Mouse (Mus musculus) liver, embryonic 13.5 days (tissue): ENCODE data around the gene Lbx1. TPM values are rescaled to one million over a fixed set of nuclear protein-coding genes. Genes with fewer than 3 reads are reported as not detected.

Source experiments
- ATAC-seq: fragments of 200-750 bp; cut with Nextera tagmentation; 2 replicates; pipeline ENCODE4 v1.8.0; 2017; ENCODE audit warnings: low read depth, mild to moderate bottlenecking, moderate number of reproducible peaks, moderate library complexity
- DNase-seq: peaks from one replicate; pipeline ENCODE4 v3.0.0; 2022
- H3K27ac ChIP-seq: fragments of 300-500 bp; sonication (generic); 2 replicates; pipeline ENCODE4 v1.5.1; 2015; ENCODE audit warnings: moderate library complexity, mild to moderate bottlenecking, inconsistent platforms
- H3K27me3 ChIP-seq: fragments of 300-500 bp; sonication (generic); 2 replicates; pipeline ENCODE4 v1.6.1; 2015; ENCODE audit warnings: mild to moderate bottlenecking, inconsistent platforms
- H3K36me3 ChIP-seq: fragments of 300-500 bp; sonication (generic); 2 replicates; pipeline ENCODE4 v1.6.1; 2015; ENCODE audit warnings: mild to moderate bottlenecking, inconsistent platforms
- H3K4me1 ChIP-seq: fragments of 300-500 bp; sonication (generic); replicated peaks from 2 replicates; pipeline ENCODE4 v1.6.1; 2015; ENCODE audit warnings: inconsistent platforms
- H3K4me2 ChIP-seq: fragments of 300-500 bp; sonication (generic); 2 replicates; pipeline ENCODE4 v1.6.1; 2015; ENCODE audit warnings: inconsistent platforms, mild to moderate bottlenecking, moderate library complexity
- H3K4me3 ChIP-seq: fragments of 300-500 bp; sonication (generic); replicated peaks from 2 replicates; pipeline ENCODE4 v1.5.1; 2015; ENCODE audit warnings: mild to moderate bottlenecking, inconsistent platforms
- H3K9ac ChIP-seq: fragments of 300-500 bp; sonication (generic); 2 replicates; pipeline ENCODE4 v1.6.1; 2015; ENCODE audit warnings: mild to moderate bottlenecking, inconsistent platforms
- H3K9me3 ChIP-seq: fragments of 300-500 bp; sonication (generic); replicated peaks from 2 replicates; pipeline ENCODE4 v1.6.1; 2016; ENCODE audit warnings: inconsistent platforms
- WGBS: fragments of 180-500 bp; shearing (Covaris S2); methylation state at CpG from one replicate; pipeline ENCODE4 v1.1.7; 2015; ENCODE audit not compliant: insufficient replicate concordance; 5-methylcytosine and 5-hydroxymethylcytosine counted together
- polyA plus RNA-seq: library from polyadenylated mRNA; unstranded; fragments of >200 nt; fragmentation: Nextera tagmentation; extraction: Ambion mirVana; gene quantifications from 2 replicates; pipeline ENCODE4 v1.2.1, GENCODE M21; 2015

Lbx1 gene
- polyA plus RNA-seq, 1 experiment from 2014 or later = not detected

DNA sequence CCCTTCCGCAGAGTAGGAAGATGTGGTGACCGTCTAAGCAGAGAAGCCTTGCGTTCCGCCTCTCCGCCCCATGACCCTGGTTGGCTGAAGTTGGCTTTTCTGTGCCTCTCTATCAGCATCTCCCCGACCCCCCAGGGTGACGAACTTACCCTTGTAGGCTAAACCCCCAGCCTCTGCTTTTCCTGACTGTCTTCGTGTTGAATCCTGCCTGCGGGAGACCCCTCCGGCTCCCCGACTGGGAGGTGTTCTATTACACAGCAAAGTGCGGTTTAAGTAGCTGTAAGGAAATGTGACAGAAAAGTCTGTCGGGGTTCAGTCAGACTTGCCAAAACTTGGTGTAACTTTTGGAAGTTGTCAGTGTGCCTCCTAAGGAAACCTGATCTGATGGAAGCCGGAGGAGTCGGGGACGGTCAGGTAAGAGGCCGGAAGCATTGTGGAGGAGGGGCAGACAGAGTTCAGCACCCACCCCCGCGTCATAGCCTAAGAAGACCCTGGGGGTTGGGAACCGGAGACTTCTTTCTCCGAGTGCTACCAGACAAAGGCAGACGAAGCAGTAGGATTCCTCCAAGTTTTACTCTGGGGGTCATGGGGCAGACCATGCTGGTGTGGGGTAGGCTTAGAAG is 27.1 kb downstream of the Lbx1 start:
- 21% methylated on average over 22 of the region's 22 CpGs for WGBS
- DNase-seq = no peak
- Histone ChIP-seq H3K27me3 (peaks cover 26% of the 10 kb centered on the region), H3K4me3 (peak overlapping the region; percentile 14; the same call in 1 of the 2 replicates), H3K36me3 (no peaks in the 10 kb centered on the region), H3K27ac (no peak overlapping the region), H3K9ac (no peak overlapping the region), H3K4me1 (0 out of 2 replicates have a peak, but pooled peaks cover 3% of the 10 kb centered on the region), H3K9me3 (no peaks in the 10 kb centered on the region; the same call in 1 of the 2 replicates), H3K4me2 (peak overlapping the region; percentile 38)
- no peak for ATAC-seq

DNA sequence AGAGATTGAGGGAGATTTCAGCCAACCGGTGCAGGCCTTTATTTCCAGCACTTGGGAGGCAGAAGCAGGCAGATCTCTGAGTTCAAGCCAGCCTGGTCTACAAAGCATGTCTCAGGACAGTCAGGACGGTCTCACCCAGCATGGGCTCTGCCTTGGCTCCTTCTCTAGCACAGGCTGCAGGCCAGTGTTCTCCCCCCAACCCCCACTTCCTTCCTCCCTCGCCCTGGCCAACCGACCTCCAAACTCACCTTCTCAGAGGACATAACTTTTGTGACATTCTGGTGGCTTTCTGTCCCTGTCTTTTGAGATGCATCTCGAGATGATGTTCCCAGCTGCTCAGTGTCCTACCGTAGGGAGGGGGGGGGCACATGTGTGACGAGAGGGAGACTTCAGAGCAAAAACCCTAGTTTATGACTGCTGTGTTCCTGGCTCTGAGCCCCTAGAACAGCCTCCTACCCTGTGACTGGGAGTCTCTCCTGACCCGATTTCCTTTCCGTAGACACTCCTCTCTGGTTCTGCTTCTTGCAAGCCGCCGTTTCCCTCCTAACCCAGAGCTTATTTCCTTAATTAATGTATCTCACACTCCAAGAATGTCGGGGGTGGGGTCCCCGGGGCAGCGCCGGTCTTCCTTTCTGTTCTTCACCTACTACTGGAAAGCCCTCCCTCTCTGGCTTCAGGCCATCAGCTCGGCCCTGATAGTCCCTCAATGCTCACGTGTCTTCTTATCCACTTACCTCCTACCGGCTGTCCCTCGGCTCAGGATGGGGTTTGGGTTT is 27.8 kb downstream of the Lbx1 start:
- H3K9me3 ChIP-seq = no peaks in the 10 kb centered on the region; the same call in 1 of the 2 replicates
- H3K4me3 ChIP-seq = peak overlapping the region; percentile 14
- H3K27ac ChIP-seq = no peak overlapping the region
- H3K36me3 ChIP-seq = no peaks in the 10 kb centered on the region
- ATAC-seq (no peak; the same call in 1 of the 2 replicates), DNase-seq (no peak)
- H3K9ac ChIP-seq = no peak overlapping the region
- H3K4me1 ChIP-seq = 0 out of 2 replicates have a peak, but pooled peaks cover 3% of the 10 kb centered on the region
- WGBS = 11% methylated on average over 19 of the region's 19 CpGs
- peaks cover 26% of the 10 kb centered on the region for H3K27me3 ChIP-seq
- peak overlapping the region; percentile 38 for H3K4me2 ChIP-seq

DNA sequence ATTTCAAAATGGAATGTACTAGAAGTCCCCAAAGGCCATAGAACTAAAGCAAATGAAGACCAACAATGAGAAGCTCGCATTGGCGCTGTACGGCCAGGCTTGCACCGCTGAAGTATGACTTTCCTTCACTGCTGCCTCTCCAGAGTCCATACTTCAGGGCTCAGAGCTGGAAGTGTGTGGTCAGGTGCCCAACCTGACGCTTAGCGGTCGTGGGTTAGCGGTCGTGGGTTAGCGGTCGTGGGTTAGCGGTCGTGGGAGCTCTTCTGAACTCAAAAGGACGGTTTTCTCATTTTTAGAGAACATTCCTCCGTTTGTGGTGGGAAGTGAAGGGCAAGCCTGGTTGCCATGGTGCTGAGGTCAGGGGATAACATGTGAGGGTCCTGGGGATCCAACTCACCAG is 28.5 kb downstream of the Lbx1 start:
- WGBS = 72% methylated on average over 15 of the region's 15 CpGs
- Histone ChIP-seq H3K9ac (no peak overlapping the region), H3K36me3 (no peaks in the 10 kb centered on the region), H3K27ac (no peak overlapping the region), H3K4me2 (no peak overlapping the region), H3K9me3 (no peaks in the 10 kb centered on the region; the same call in 1 of the 2 replicates), H3K4me1 (0 out of 2 replicates have a peak, but pooled peaks cover 3% of the 10 kb centered on the region), H3K27me3 (peaks cover 26% of the 10 kb centered on the region), H3K4me3 (no peak overlapping the region)
- ATAC-seq (no peak), DNase-seq (no peak)

DNA sequence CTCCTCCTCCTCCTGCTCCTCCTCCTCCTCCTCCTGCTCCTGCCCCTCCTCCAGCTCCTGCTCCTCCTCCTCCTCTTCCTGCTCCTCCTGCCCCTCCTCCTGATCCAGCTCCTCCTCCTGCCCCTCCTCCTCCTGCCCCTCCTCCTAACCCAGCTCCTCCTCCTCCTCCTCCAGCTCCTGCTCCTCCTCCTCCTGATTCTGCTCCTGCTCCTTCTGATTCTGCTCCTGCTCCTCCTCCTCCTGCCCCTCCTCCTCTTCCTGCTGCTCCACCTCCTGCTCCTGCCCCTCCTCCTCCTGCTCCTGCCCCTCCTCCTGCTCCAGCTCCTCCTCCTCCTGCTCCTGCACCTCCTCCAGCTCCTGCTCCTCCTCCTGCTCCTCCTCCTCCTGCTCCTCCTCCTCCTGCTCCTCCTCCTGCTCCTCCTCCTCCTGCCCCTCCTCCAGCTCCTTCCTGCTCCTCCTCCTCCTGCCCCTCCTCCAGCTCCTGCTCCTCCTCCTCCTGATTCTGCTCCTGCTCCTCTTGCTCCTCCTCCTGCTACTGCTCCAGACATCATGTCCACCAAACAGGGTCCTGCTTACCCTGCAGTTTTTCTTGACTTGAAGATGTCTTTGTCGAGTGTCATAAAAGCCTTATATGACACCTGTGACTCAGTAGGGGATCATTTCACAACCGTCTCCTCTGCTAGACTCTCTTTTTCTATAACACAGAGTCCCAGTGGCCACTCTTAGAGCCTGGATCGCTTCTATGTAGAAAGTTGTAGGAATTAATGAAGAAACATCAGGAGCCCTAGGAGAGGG is 30.1 kb downstream of the Lbx1 start:
- ATAC-seq = no peak
- no peak for DNase-seq
- no peak overlapping the region for H3K9ac ChIP-seq

DNA sequence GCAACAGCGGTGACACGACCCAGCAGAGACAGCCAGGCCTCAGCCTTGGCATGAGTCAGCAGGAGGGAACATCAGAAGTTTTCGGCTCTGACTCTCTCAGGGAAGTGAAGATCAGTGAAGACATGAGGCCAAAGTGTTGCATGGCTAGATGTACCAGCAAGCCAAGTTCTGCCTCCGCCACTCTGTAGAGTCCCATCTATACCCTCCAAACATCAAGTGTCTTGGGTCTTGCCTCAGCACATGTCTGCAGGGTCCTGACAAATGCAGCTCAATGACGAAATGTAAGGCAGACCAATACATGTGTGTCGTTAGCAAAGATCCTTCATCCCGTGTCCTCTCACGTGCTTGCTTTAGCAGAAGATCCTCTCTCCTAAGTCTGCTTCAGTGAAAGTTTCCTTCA is 38.6 kb downstream of the Lbx1 start:
- Histone ChIP-seq H3K9me3 (peaks cover 12% of the 10 kb centered on the region; the same call in 1 of the 2 replicates), H3K4me3 (no peak overlapping the region), H3K27me3 (no peaks in the 10 kb centered on the region), H3K4me1 (no peaks in the 10 kb centered on the region), H3K36me3 (no peaks in the 10 kb centered on the region), H3K9ac (no peak overlapping the region), H3K4me2 (no peak overlapping the region), H3K27ac (no peak overlapping the region)
- WGBS = 71% methylated on average over 8 of the region's 8 CpGs
- no peak for DNase-seq
- ATAC-seq = no peak

More for the DNA sequence above, 30.1 kb downstream of the Lbx1 start:
- Histone ChIP-seq H3K9me3 (no peaks in the 10 kb centered on the region; the same call in 1 of the 2 replicates), H3K4me3 (no peak overlapping the region), H3K4me1 (0 out of 2 replicates have a peak, but pooled peaks cover 3% of the 10 kb centered on the region), H3K36me3 (no peaks in the 10 kb centered on the region), H3K4me2 (no peak overlapping the region), H3K27me3 (peaks cover 22% of the 10 kb centered on the region), H3K27ac (no peak overlapping the region)
- 64% methylated on average over 3 of the region's 3 CpGs for WGBS

DNA sequence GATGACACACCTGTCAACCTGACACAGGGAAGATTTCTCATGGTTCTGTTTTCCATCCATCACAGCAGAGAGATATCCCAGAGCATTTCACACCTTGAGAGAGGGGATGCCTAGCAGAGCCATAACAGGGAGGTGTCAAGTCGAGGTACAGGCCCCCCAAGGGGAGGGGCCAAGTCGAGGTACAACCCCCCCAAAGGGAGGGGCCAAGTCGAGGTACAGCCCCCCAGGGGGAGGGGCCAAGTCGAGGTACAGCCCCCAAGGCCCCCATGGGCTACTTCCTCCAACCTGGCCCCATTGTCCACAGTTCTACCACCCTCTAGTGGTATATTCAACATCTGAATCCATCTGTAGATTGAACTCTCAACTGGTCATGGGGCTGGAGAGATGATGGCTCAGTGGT is 41.0 kb downstream of the Lbx1 start:
- no peak for ATAC-seq

More for the DNA sequence above, 41.0 kb downstream of the Lbx1 start:
- Histone ChIP-seq H3K4me2 (no peak overlapping the region), H3K9ac (no peak overlapping the region), H3K4me3 (no peak overlapping the region), H3K36me3 (no peaks in the 10 kb centered on the region), H3K4me1 (no peaks in the 10 kb centered on the region), H3K9me3 (peaks cover 12% of the 10 kb centered on the region; the same call in 1 of the 2 replicates), H3K27me3 (no peaks in the 10 kb centered on the region), H3K27ac (no peak overlapping the region)
- 27% methylated on average over 4 of the region's 4 CpGs for WGBS
- no peak for DNase-seq

Other genes starting within 250 kb of the Lbx1 start
- 2.2 and 2.5 TPM in 2 replicates for gene Sema4g, start 246.7 kb downstream of the Lbx1 start, polyA plus RNA-seq
- 13.2 and 14.3 TPM in 2 replicates for gene Twnk, start 230.1 kb downstream of the Lbx1 start, polyA plus RNA-seq
- gene Mrpl43, start 229.4 kb downstream of the Lbx1 start, polyA plus RNA-seq = 40.2 and 42.4 TPM in 2 replicates
- 6.9 and 8.3 TPM in 2 replicates for gene Lzts2, start 221.4 kb downstream of the Lbx1 start, polyA plus RNA-seq
- not detected in 2 replicates for gene Pdzd7, start 190.1 kb downstream of the Lbx1 start, polyA plus RNA-seq
- 2.4 and 2.9 TPM in 2 replicates for gene Sfxn3, start 188.3 kb downstream of the Lbx1 start, polyA plus RNA-seq
- 0.25 and 0.29 TPM in 2 replicates for gene Kazald1, start 160.6 kb downstream of the Lbx1 start, polyA plus RNA-seq
- not detected in 2 replicates for gene Tlx1, start 85.1 kb downstream of the Lbx1 start, polyA plus RNA-seq
- 44.1 and 48.0 TPM in 2 replicates for gene Btrc, start 127.9 kb upstream of the Lbx1 start, polyA plus RNA-seq